Mouse (Mus musculus) urinary bladder, postnatal 25 days (tissue): ENCODE results near the gene Stat3.

Experiments used
- DNase-seq: peaks from one replicate; pipeline ENCODE4 v3.0.0; 2022; ENCODE audit warnings: low spot score

The Stat3 gene

GRCm38 (mm10) chr11:100888348-100888820 is 51.0 kb downstream of the Stat3 start:
- DNase-seq = no peak

GRCm38 (mm10) chr11:100887764-100888163 is 51.6 kb downstream of the Stat3 start:
- DNase-seq = no peak

- DNase-seq = no peak
Measured at GRCm38 (mm10) chr11:100887236-100887635, 52.1 kb downstream of the Stat3 start.

GRCm38 (mm10) chr11:100886188-100886740 is 53.1 kb downstream of the Stat3 start:
- DNase-seq = no peak

- DNase-seq = no peak
Measured at GRCm38 (mm10) chr11:100885472-100885871, 53.9 kb downstream of the Stat3 start.

- DNase-seq = no peak
Measured at GRCm38 (mm10) chr11:100883640-100884039, 55.7 kb downstream of the Stat3 start.

GRCm38 (mm10) chr11:100879321-100880078 is 59.8 kb downstream of the Stat3 start:
- DNase-seq = no peak

GRCm38 (mm10) chr11:100875761-100876160 is 63.6 kb downstream of the Stat3 start:
- no peak for DNase-seq

- no peak for DNase-seq
Measured at GRCm38 (mm10) chr11:100870968-100871350, 68.4 kb downstream of the Stat3 start.

- no peak for DNase-seq
Measured at GRCm38 (mm10) chr11:100870256-100870967, 68.9 kb downstream of the Stat3 start.

- DNase-seq = no peak
Measured at GRCm38 (mm10) chr11:100865618-100866017, 73.7 kb downstream of the Stat3 start.

GRCm38 (mm10) chr11:100863141-100863540 is 76.2 kb downstream of the Stat3 start:
- DNase-seq = no peak

GRCm38 (mm10) chr11:100861836-100862235 is 77.5 kb downstream of the Stat3 start:
- DNase-seq = no peak

GRCm38 (mm10) chr11:100861335-100861734 is 78.0 kb downstream of the Stat3 start:
- no peak for DNase-seq

GRCm38 (mm10) chr11:100860198-100861048 is 78.9 kb downstream of the Stat3 start:
- peak; percentile 69 for DNase-seq

GRCm38 (mm10) chr11:100859579-100860075 is 79.7 kb downstream of the Stat3 start:
- no peak for DNase-seq

- peak; percentile 33 for DNase-seq
Measured at GRCm38 (mm10) chr11:100858935-100859578, 80.3 kb downstream of the Stat3 start, which contains the start of gene Stat5a. Gene Stat5a, plus strand, starts transcription at chr11:100859351.

GRCm38 (mm10) chr11:100857960-100858359 is 81.4 kb downstream of the Stat3 start:
- no peak for DNase-seq

GRCm38 (mm10) chr11:100855178-100855577 is 84.2 kb downstream of the Stat3 start:
- no peak for DNase-seq

GRCm38 (mm10) chr11:100854268-100854667 is 85.1 kb downstream of the Stat3 start:
- DNase-seq = no peak

GRCm38 (mm10) chr11:100853018-100853417 is 86.3 kb downstream of the Stat3 start:
- no peak for DNase-seq
